ENCODE assay signal across 7 mouse cellular contexts in the genomic region with DNA sequence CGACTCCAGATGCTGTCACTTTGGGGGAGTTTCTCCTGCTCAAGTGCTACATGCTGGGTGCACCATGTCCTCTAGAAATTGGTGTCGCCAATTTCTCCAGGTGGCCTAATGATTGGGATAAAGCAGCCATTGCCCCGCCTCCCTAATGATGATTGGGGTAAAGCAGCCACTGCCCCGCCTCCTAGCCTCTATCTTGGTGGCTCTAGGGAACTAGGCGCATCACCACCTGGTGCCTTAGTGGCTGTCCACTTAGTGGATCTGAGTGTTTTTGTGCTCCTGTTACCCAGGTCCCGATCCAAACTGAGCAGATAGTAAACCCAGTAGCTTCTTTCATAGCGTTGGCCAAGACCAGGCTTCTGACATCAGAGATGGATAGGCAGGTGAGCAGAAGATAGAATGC. TPM values are rescaled to one million over a fixed set of nuclear protein-coding genes. Genes with fewer than 3 reads are reported as not detected.
DNase-seq lines count a peak whose midpoint lies in the region; ATAC-seq and TF ChIP-seq lines count a peak whose summit lies in the region.

No protein-coding gene starts in this region.

- H3K4me1 ChIP-seq in liver, embryonic 11.5 days (replicated peaks; ENCODE audit: control insufficient read depth, insufficient read depth, low read length) = no peaks in the 10 kb centered on the region
- peaks cover 34% of the 10 kb centered on the region for H3K4me1 ChIP-seq in forebrain, embryonic 10.5 days
- no peaks in the 10 kb centered on the region for H3K4me1 ChIP-seq in stomach, embryonic 15.5 days
- H3K4me1 ChIP-seq in thymus, adult 2 months (replicated peaks; ENCODE audit: control insufficient read depth, insufficient read depth, low read length) = no peaks in the 10 kb centered on the region

- H3K9ac ChIP-seq in liver, embryonic 11.5 days (ENCODE audit: low read depth, low read length) = no peak overlapping the region
- no peak overlapping the region for H3K9ac ChIP-seq in stomach, embryonic 15.5 days

- no peaks in the 10 kb centered on the region for H3K9me3 ChIP-seq in liver, embryonic 11.5 days (ENCODE audit: control insufficient read depth, low read length)
- H3K9me3 ChIP-seq in forebrain, embryonic 10.5 days = no peaks in the 10 kb centered on the region
- no peaks in the 10 kb centered on the region for H3K9me3 ChIP-seq in stomach, embryonic 15.5 days

- no peak for ATAC-seq in liver, embryonic 11.5 days (replicated peaks; ENCODE audit: low FRiP score)
- ATAC-seq in stomach, embryonic 15.5 days (ENCODE audit: insufficient read depth, low FRiP score, low read depth) = no peak
- ATAC-seq in megakaryocyte, adult 5-6 weeks (ENCODE audit: poor library complexity, severe bottlenecking) = no peak

- no peak overlapping the region for H3K4me3 ChIP-seq in liver, embryonic 11.5 days (ENCODE audit: low read depth, low read length)
- H3K4me3 ChIP-seq in forebrain, embryonic 10.5 days = peak overlapping the region; percentile 57
- H3K4me3 ChIP-seq in stomach, embryonic 15.5 days (replicated peaks) = peak overlapping the region; percentile 29; the same call in 1 of the 2 replicates
- H3K4me3 ChIP-seq in thymus, adult 2 months (ENCODE audit: control insufficient read depth, insufficient read depth, low read length) = no peak overlapping the region

- TF ChIP-seq CTCF in thymus, adult 2 months (IDR thresholded peaks at IDR 0.05; ENCODE audit: borderline replicate concordance, control insufficient read depth, extremely low read depth, insufficient read depth, low read length, poor library complexity) = no peak

- H3K36me3 ChIP-seq in liver, embryonic 11.5 days (ENCODE audit: control insufficient read depth, insufficient read depth, low read length) = no peaks in the 10 kb centered on the region
- no peaks in the 10 kb centered on the region for H3K36me3 ChIP-seq in forebrain, embryonic 10.5 days (replicated peaks)
- no peaks in the 10 kb centered on the region for H3K36me3 ChIP-seq in stomach, embryonic 15.5 days
- no peaks in the 10 kb centered on the region for H3K36me3 ChIP-seq in thymus, adult 2 months (ENCODE audit: control insufficient read depth, insufficient read depth, low read length)

- 6% methylated on average over 7 of the region's 7 CpGs for WGBS in liver, embryonic 11.5 days
- 3% methylated on average over 7 of the region's 7 CpGs for WGBS in forebrain, embryonic 10.5 days
- 10% methylated on average over 7 of the region's 7 CpGs for whole genome bisulfite sequencing in stomach, embryonic 15.5 days
- 18% methylated on average over 7 of the region's 7 CpGs for WGBS in thymus, adult 2 months

- intact Hi-C loops in left cerebral cortex, postnatal 36 days (cut with DNase I) = loop anchor here (5.0 to 10.0 kb wide), 3 partner anchors 445 to 1615 kb away; a partner anchor contains a TSS

- H3K4me2 ChIP-seq in liver, embryonic 11.5 days = peak overlapping the region; percentile 46
- peak overlapping the region; percentile 45 for H3K4me2 ChIP-seq in stomach, embryonic 15.5 days

- no peak for TF ChIP-seq POLR2A in thymus, adult 2 months (IDR thresholded peaks at IDR 0.05; ENCODE audit: control insufficient read depth, extremely low read depth, insufficient read depth, low read length, poor library complexity)

- peaks cover 49% of the 10 kb centered on the region for H3K27me3 ChIP-seq in liver, embryonic 11.5 days (replicated peaks; ENCODE audit: control insufficient read depth, insufficient read depth, low read length)
- peaks cover 73% of the 10 kb centered on the region for H3K27me3 ChIP-seq in forebrain, embryonic 10.5 days (ENCODE audit: poor library complexity, severe bottlenecking)
- peaks cover 40% of the 10 kb centered on the region for H3K27me3 ChIP-seq in stomach, embryonic 15.5 days (replicated peaks)
- H3K27me3 ChIP-seq in thymus, adult 2 months (ENCODE audit: control insufficient read depth, insufficient read depth, low read length) = no peaks in the 10 kb centered on the region

- DNase-seq in liver, embryonic 11.5 days (ENCODE audit: low spot score) = no peak
- DNase-seq in liver = no peak
- DNase-seq in forebrain, embryonic 10.5 days (ENCODE audit: extremely low spot score, low spot score) = no peak
- DNase-seq in left cerebral cortex, postnatal 36 days (ENCODE audit: low spot score in 2 of 2) = peak; percentile 35 to 59
- DNase-seq in thymus, adult 2 months = no peak

- no peak overlapping the region for H3K27ac ChIP-seq in liver, embryonic 11.5 days (ENCODE audit: low read depth, low read length)
- H3K27ac ChIP-seq in forebrain, embryonic 10.5 days = no peak overlapping the region
- H3K27ac ChIP-seq in stomach, embryonic 15.5 days = no peak overlapping the region
- H3K27ac ChIP-seq in thymus, adult 2 months (ENCODE audit: control insufficient read depth, insufficient read depth, low read length) = no peak overlapping the region

RNA-seq across cellular contexts. Expression of a gene that starts 2.0 kb away (rescaled TPM):
- polyA plus RNA-seq in liver, embryonic 11.5 days (2014; fragmentation: Nextera tagmentation; extraction: Ambion mirVana) = 1.1 and 1.3 TPM in 2 replicates
- 0.24 and 0.38 TPM in 2 replicates for polyA plus RNA-seq in forebrain, embryonic 10.5 days (2016; fragmentation: Nextera tagmentation; extraction: Ambion mirVana)
- total RNA-seq in left cerebral cortex, postnatal 36 days (2021) = 10 to 100 TPM; 22.4 to 33.8 TPM
- 2.4 and 2.8 TPM in 2 replicates for polyA plus RNA-seq in stomach, embryonic 15.5 days (2015; fragmentation: Nextera tagmentation; extraction: Ambion mirVana)
- total RNA-seq in megakaryocyte, adult 5-6 weeks (2015) = not detected in 2 replicates
- not detected in 2 replicates for total RNA-seq in megakaryocyte, adult 5-6 weeks (2017)
- polyA plus RNA-seq in thymus, adult 2 months (2012; rRNA removed) = 0.51 and 0.94 TPM in 2 replicates

Comparison
In these comparisons a context has a peak if more than half of its experiments do, and no peak if none do; other contexts are left out.
1. DNase-seq: peak in left cerebral cortex, postnatal 36 days (2 of 2); none in liver, embryonic 11.5 days (single experiment), liver (single experiment), forebrain, embryonic 10.5 days (single experiment) and thymus, adult 2 months (single experiment).
2. H3K4me3 ChIP-seq: peak in forebrain, embryonic 10.5 days (single experiment) and stomach, embryonic 15.5 days (single experiment); none in liver, embryonic 11.5 days (single experiment) and thymus, adult 2 months (single experiment).